In genomic region chr1:193226724-193227522, GRCm38 (mm10) we compare ENCODE assay signal across 14 mouse cellular contexts. TPM values are rescaled to one million over a fixed set of nuclear protein-coding genes. Genes with fewer than 3 reads are reported as not detected.
DNase-seq lines count a peak whose midpoint lies in the region; ATAC-seq and TF ChIP-seq lines count a peak whose summit lies in the region.
"Had no signal": no experiment of that assay in that cellular context is flagged by ENCODE, and none has a peak within 500 bp of the region (broad histone marks: within the 10 kb centered on the region; RNA-seq: fewer than 3 reads in every experiment).

No protein-coding gene starts in this region.

- peak; percentile 89 for DNase-seq in heart, adult 11 months
- DNase-seq in heart, adult 18-20 months = no peak
- DNase-seq in 3T3-L1 (ENCODE audit: low read depth, low spot score) = peak; percentile 39
- DNase-seq in embryonic facial prominence, embryonic 14.5 days (ENCODE audit: low spot score) = peak; percentile 59
- DNase-seq in kidney, postnatal 14 days = peak; percentile 31
- DNase-seq in hindbrain, postnatal 0 days (ENCODE audit: low spot score) = no peak
- DNase-seq: cerebellum, adult 9-11 months had no signal

- H3K4me1 ChIP-seq in embryonic facial prominence, embryonic 14.5 days (ENCODE audit: control insufficient read depth, insufficient read depth, low read length) = peaks cover 11% of the 10 kb centered on the region
- H3K4me1 ChIP-seq in forebrain, embryonic 13.5 days = peaks cover 7% of the 10 kb centered on the region
- H3K4me1 ChIP-seq in hindbrain, postnatal 0 days (ENCODE audit: insufficient read depth, low read length) = no peaks in the 10 kb centered on the region
- no peaks in the 10 kb centered on the region; the same call in 1 of the 2 replicates for H3K4me1 ChIP-seq in liver, embryonic 12.5 days

- H3K27ac ChIP-seq in embryonic facial prominence, embryonic 14.5 days (replicated peaks; ENCODE audit: low read depth, low read length) = no peak overlapping the region
- no peak overlapping the region for H3K27ac ChIP-seq in forebrain, embryonic 13.5 days
- no peak overlapping the region for H3K27ac ChIP-seq in hindbrain, postnatal 0 days
- H3K27ac ChIP-seq in liver, embryonic 12.5 days = no peak overlapping the region
- H3K27ac ChIP-seq: liver, embryonic 15.5 days; stomach, postnatal 0 days had no signal

- no peak for TF ChIP-seq CTCF in hindbrain, postnatal 0 days (IDR thresholded peaks at IDR 0.05; ENCODE audit: low read depth)

- H3K9me3 ChIP-seq in embryonic facial prominence, embryonic 14.5 days (ENCODE audit: control insufficient read depth, low read length) = no peaks in the 10 kb centered on the region
- no peaks in the 10 kb centered on the region for H3K9me3 ChIP-seq in forebrain, embryonic 13.5 days (replicated peaks)
- no peaks in the 10 kb centered on the region for H3K9me3 ChIP-seq in hindbrain, postnatal 0 days (ENCODE audit: low read length)
- no peaks in the 10 kb centered on the region for H3K9me3 ChIP-seq in liver, embryonic 12.5 days (replicated peaks)
- H3K9me3 ChIP-seq: liver, embryonic 15.5 days had no signal

- no peak overlapping the region for H3K4me3 ChIP-seq in embryonic facial prominence, embryonic 14.5 days (ENCODE audit: low read depth, low read length)
- H3K4me3 ChIP-seq in forebrain, embryonic 13.5 days = no peak overlapping the region
- H3K4me3 ChIP-seq in hindbrain, postnatal 0 days (ENCODE audit: low read length) = no peak overlapping the region
- no peak overlapping the region for H3K4me3 ChIP-seq in liver, embryonic 12.5 days
- H3K4me3 ChIP-seq: erythroblast, embryonic 14.5 days; liver, embryonic 15.5 days had no signal

- H3K4me2 ChIP-seq in embryonic facial prominence, embryonic 14.5 days (ENCODE audit: low read depth, low read length) = no peak overlapping the region
- no peak overlapping the region for H3K4me2 ChIP-seq in forebrain, embryonic 13.5 days
- no peak overlapping the region for H3K4me2 ChIP-seq in hindbrain, postnatal 0 days (ENCODE audit: low read depth, low read length)
- no peak overlapping the region for H3K4me2 ChIP-seq in liver, embryonic 12.5 days
- H3K4me2 ChIP-seq: heart, embryonic 11.5 days; liver, embryonic 15.5 days had no signal

- no peaks in the 10 kb centered on the region for H3K27me3 ChIP-seq in embryonic facial prominence, embryonic 14.5 days (replicated peaks; ENCODE audit: control insufficient read depth, insufficient read depth, low read length)
- H3K27me3 ChIP-seq in forebrain, embryonic 13.5 days = no peaks in the 10 kb centered on the region
- H3K27me3 ChIP-seq in hindbrain, postnatal 0 days (ENCODE audit: insufficient read depth, low read length) = no peaks in the 10 kb centered on the region
- H3K27me3 ChIP-seq in liver, embryonic 12.5 days (replicated peaks) = no peaks in the 10 kb centered on the region
- H3K27me3 ChIP-seq: CH12.LX; liver, embryonic 15.5 days had no signal

- H3K9ac ChIP-seq in embryonic facial prominence, embryonic 14.5 days (ENCODE audit: low read depth, low read length) = no peak overlapping the region
- H3K9ac ChIP-seq in forebrain, embryonic 13.5 days = no peak overlapping the region
- H3K9ac ChIP-seq in hindbrain, postnatal 0 days (replicated peaks; ENCODE audit: low read length) = no peak overlapping the region
- no peak overlapping the region for H3K9ac ChIP-seq in liver, embryonic 12.5 days
- H3K9ac ChIP-seq: liver, embryonic 15.5 days had no signal

- no peak for ATAC-seq in embryonic facial prominence, embryonic 14.5 days (ENCODE audit: low read depth)
- ATAC-seq in forebrain, embryonic 13.5 days = no peak
- ATAC-seq in hindbrain, postnatal 0 days = no peak
- ATAC-seq in liver, embryonic 12.5 days = no peak

- WGBS in embryonic facial prominence, embryonic 14.5 days = 33% methylated on average over 7 of the region's 7 CpGs
- WGBS in forebrain, embryonic 13.5 days = 58% methylated on average over 7 of the region's 7 CpGs
- 52% methylated on average over 7 of the region's 7 CpGs for WGBS in hindbrain, postnatal 0 days
- WGBS in liver, embryonic 12.5 days (ENCODE audit: insufficient replicate concordance) = 41% methylated on average over 7 of the region's 7 CpGs

- H3K36me3 ChIP-seq in embryonic facial prominence, embryonic 14.5 days (ENCODE audit: control insufficient read depth, insufficient read depth, low read length) = no peaks in the 10 kb centered on the region
- no peaks in the 10 kb centered on the region for H3K36me3 ChIP-seq in forebrain, embryonic 13.5 days (ENCODE audit: poor library complexity, severe bottlenecking)
- H3K36me3 ChIP-seq in hindbrain, postnatal 0 days (ENCODE audit: insufficient read depth, low read length) = no peaks in the 10 kb centered on the region
- H3K36me3 ChIP-seq in liver, embryonic 12.5 days = no peaks in the 10 kb centered on the region
- H3K36me3 ChIP-seq: liver, embryonic 15.5 days had no signal

RNA-seq across cellular contexts. Expression of gene Lamb3, which starts 19.4 kb away (rescaled TPM):
- 10 to 100 TPM in 1 of 2 experiments, 1 to 10 TPM in 1; 8.5 to 13.5 TPM for total RNA-seq in heart, adult 18-20 months (2021)
- polyA plus RNA-seq in embryonic facial prominence, embryonic 14.5 days (2014; fragmentation: Nextera tagmentation; extraction: Ambion mirVana) = 8.5 and 9.3 TPM in 2 replicates
- polyA plus RNA-seq in forebrain, embryonic 13.5 days (2015; fragmentation: Nextera tagmentation; extraction: Ambion mirVana) = 0.32 and 0.55 TPM in 2 replicates
- total RNA-seq in hindbrain, postnatal 0 days (2014; rRNA removed) = 1.0 and 1.3 TPM in 2 replicates
- 0.36 and 0.52 TPM in 2 replicates for polyA plus RNA-seq in hindbrain, postnatal 0 days (2015; fragmentation: Nextera tagmentation; extraction: Ambion mirVana)
- polyA plus RNA-seq in liver, embryonic 12.5 days (2016; fragmentation: Nextera tagmentation; extraction: Ambion mirVana) = 0.04 and 0.25 TPM in 2 replicates
- polyA plus RNA-seq: erythroblast, embryonic 14.5 days had no signal

RNA-seq across cellular contexts. Expression of gene Traf3ip3, which starts 25.4 kb away (rescaled TPM):
- 1 to 10 TPM; 1.3 to 4.7 TPM for total RNA-seq in heart, adult 18-20 months (2021)
- polyA plus RNA-seq in embryonic facial prominence, embryonic 14.5 days (2014; fragmentation: Nextera tagmentation; extraction: Ambion mirVana) = 34.7 and 39.3 TPM in 2 replicates
- polyA plus RNA-seq in forebrain, embryonic 13.5 days (2015; fragmentation: Nextera tagmentation; extraction: Ambion mirVana) = 0.58 and 1.0 TPM in 2 replicates
- 0.78 and 1.5 TPM in 2 replicates for total RNA-seq in hindbrain, postnatal 0 days (2014; rRNA removed)
- polyA plus RNA-seq in hindbrain, postnatal 0 days (2015; fragmentation: Nextera tagmentation; extraction: Ambion mirVana) = 1.9 TPM in 2 replicates
- 7.0 and 8.6 TPM in 2 replicates for polyA plus RNA-seq in liver, embryonic 12.5 days (2016; fragmentation: Nextera tagmentation; extraction: Ambion mirVana)
- polyA plus RNA-seq: erythroblast, embryonic 14.5 days had no signal

RNA-seq across cellular contexts. Expression of gene Hsd11b1, which starts 37.0 kb away (rescaled TPM):
- total RNA-seq in heart, adult 18-20 months (2021) = 10 to 100 TPM; 15.1 to 19.6 TPM
- 2.5 and 2.8 TPM in 2 replicates for polyA plus RNA-seq in embryonic facial prominence, embryonic 14.5 days (2014; fragmentation: Nextera tagmentation; extraction: Ambion mirVana)
- 0.17 TPM in 1 of 2 replicates, not detected in the other for polyA plus RNA-seq in forebrain, embryonic 13.5 days (2015; fragmentation: Nextera tagmentation; extraction: Ambion mirVana)
- 2.3 and 2.5 TPM in 2 replicates for total RNA-seq in hindbrain, postnatal 0 days (2014; rRNA removed)
- 2.5 and 2.7 TPM in 2 replicates for polyA plus RNA-seq in hindbrain, postnatal 0 days (2015; fragmentation: Nextera tagmentation; extraction: Ambion mirVana)
- 0.89 and 1.2 TPM in 2 replicates for polyA plus RNA-seq in liver, embryonic 12.5 days (2016; fragmentation: Nextera tagmentation; extraction: Ambion mirVana)
- polyA plus RNA-seq: erythroblast, embryonic 14.5 days had no signal

RNA-seq across cellular contexts. Expression of gene G0s2, which starts 46.1 kb away (rescaled TPM):
- 10 to 100 TPM; 43.4 to 49.3 TPM for total RNA-seq in heart, adult 18-20 months (2021)
- polyA plus RNA-seq in embryonic facial prominence, embryonic 14.5 days (2014; fragmentation: Nextera tagmentation; extraction: Ambion mirVana) = 42.6 and 57.8 TPM in 2 replicates
- polyA plus RNA-seq in forebrain, embryonic 13.5 days (2015; fragmentation: Nextera tagmentation; extraction: Ambion mirVana) = 4.4 and 6.1 TPM in 2 replicates
- total RNA-seq in hindbrain, postnatal 0 days (2014; rRNA removed) = 7.4 and 12.1 TPM in 2 replicates
- polyA plus RNA-seq in hindbrain, postnatal 0 days (2015; fragmentation: Nextera tagmentation; extraction: Ambion mirVana) = 7.0 and 9.1 TPM in 2 replicates
- polyA plus RNA-seq in liver, embryonic 12.5 days (2016; fragmentation: Nextera tagmentation; extraction: Ambion mirVana) = 23.8 and 27.0 TPM in 2 replicates
- total RNA-seq: CH12.LX had no signal

RNA-seq across cellular contexts. Expression of gene A130010J15Rik, which starts 59.1 kb away (rescaled TPM):
- 1 to 10 TPM; 4.1 to 5.1 TPM for total RNA-seq in heart, adult 18-20 months (2021)
- 12.3 and 16.0 TPM in 2 replicates for polyA plus RNA-seq in embryonic facial prominence, embryonic 14.5 days (2014; fragmentation: Nextera tagmentation; extraction: Ambion mirVana)
- 12.2 and 14.5 TPM in 2 replicates for polyA plus RNA-seq in forebrain, embryonic 13.5 days (2015; fragmentation: Nextera tagmentation; extraction: Ambion mirVana)
- total RNA-seq in hindbrain, postnatal 0 days (2014; rRNA removed) = 11.2 and 14.8 TPM in 2 replicates
- 8.7 and 8.9 TPM in 2 replicates for polyA plus RNA-seq in hindbrain, postnatal 0 days (2015; fragmentation: Nextera tagmentation; extraction: Ambion mirVana)
- 6.9 and 7.7 TPM in 2 replicates for polyA plus RNA-seq in liver, embryonic 12.5 days (2016; fragmentation: Nextera tagmentation; extraction: Ambion mirVana)
- polyA plus RNA-seq: erythroblast, embryonic 14.5 days had no signal

Comparison
In these comparisons a context has a peak if more than half of its experiments do, and no peak if none do; other contexts are left out.
1. DNase-seq: peak in heart, adult 11 months (single experiment), 3T3-L1 (single experiment), embryonic facial prominence, embryonic 14.5 days (single experiment) and kidney, postnatal 14 days (single experiment); none in heart, adult 18-20 months (0 of 2) and hindbrain, postnatal 0 days (single experiment).